Mouse (Mus musculus): ENCODE measurements at regions not wholly inside any gene's neighbourhood (a gene's known extent, or its start where the extent isn't known, plus 50 kb on each side); places are given as distances from the start of the nearest gene placed in this dataset.

DNA sequence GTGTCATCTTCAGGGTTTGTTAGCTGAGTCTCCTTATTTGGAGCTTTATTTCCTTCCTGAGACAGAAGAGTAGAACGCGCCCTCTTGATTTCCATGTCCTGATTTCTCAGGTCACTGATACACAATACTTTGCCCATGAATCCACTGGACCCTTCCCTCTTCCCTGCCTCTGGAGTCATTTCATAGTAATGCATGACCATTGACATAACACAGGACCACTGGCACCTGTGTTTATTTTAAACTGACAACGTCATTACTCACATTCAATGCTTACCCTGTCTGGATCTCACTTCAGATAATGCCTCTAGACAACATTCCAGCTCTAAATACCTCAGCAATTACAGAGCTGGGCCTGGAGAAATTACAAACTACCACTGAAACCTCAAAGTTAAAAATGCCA, 56.8 kb upstream of the Ptgs2 start:
- no peak for DNase-seq (ENCODE audit: low spot score)

DNA sequence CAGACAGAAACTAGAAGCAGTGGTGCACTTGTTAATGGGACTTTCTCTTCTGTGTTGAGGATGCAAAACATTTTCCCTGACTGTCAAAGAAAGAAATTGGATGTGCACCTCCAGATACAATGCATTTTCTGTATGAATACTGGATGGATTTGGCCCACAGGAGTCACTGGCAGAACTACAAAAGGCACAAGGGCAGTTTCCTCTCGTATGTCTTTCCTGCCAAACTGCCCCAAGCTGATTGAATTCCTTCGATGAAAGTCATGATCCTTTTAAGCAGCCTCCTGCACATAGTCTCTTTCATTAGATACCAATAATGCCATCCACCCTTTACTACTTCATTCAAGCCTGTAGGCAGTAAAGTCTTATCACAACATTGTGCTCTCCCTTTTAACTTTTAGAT, 58.2 kb upstream of the Ptgs2 start:
- DNase-seq (ENCODE audit: low spot score), result no peak

DNA sequence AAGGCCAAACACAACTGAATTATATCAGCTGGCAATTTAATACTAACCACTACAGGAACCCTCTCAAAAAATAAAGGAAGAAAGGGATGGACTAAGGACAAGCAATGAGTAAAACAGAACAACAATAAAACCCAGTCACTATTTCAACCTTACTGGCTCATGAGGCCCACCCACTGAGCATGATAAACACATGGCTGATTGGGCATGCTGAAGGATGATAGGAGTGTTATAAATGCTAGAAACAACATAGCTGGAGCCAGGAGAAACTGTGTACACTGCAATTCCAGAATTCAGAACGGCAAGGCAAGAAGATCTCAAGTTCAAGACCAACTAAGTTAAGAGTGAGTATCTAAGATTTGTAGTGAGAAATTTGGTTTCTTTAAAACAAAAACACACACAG, 66.1 kb upstream of the Ptgs2 start:
- no peak for DNase-seq (ENCODE audit: low spot score)

DNA sequence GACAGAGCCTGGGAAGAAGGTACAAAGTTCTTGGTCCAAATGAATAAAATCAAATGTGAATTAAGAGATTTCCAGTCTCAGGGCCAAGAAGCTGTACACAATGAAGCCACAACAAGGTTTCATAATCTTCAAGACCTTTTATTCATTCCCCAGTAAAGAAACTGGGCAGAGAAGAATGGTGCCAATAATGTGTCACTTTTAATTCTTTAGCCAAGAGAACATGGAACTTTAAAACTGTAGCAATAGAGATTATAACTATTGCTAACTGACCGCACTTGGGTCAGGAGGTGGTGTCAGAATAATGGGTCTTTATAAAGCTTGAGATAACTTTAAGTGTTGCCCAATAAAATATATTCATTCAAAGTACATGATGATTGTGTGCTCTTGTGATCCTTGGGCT, 68.1 kb upstream of the Ptgs2 start:
- DNase-seq (ENCODE audit: low spot score), result peak; percentile 62

DNA sequence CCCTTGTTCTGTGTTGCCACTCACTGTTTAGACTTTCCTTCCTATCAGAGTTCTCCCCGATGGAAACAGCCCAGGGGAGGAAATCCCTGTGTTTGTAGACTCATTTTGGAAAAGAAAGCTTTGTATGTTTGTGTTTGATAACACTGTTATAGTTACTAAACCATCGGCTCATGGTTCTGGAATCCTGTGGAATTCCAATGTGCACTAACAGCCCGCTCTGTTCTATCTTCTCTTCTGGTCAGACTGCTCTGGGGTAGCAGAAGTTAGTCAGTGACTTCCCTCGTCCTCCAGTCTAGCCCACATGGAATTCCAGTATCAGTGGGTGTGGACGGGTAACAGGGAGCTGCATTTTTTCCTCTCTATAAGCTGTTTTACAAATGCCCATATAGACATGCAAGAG, 66.2 kb upstream of the Pla2g4a start:
- no peak for DNase-seq (ENCODE audit: low spot score)

DNA sequence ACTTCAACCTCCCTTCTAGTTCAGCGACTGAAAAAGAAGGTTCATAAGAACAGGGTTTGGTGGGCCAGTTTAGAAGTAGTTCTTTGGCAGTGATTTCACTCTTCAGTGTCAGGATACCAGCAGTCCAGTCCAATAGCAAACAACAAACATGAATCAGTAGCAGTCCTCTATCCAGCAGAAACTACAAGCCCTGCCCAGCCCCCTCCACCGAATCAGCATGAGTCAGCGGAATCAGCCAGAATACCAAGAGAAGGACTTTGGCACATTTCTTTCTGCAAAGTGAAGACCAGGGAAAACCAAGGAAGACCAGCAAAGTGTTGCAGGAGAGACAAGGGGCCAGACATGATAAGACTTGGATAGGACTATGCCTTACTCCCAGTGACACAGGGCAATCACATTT, 65.1 kb upstream of the Pla2g4a start:
- DNase-seq (ENCODE audit: low spot score), result peak; percentile 30

DNA sequence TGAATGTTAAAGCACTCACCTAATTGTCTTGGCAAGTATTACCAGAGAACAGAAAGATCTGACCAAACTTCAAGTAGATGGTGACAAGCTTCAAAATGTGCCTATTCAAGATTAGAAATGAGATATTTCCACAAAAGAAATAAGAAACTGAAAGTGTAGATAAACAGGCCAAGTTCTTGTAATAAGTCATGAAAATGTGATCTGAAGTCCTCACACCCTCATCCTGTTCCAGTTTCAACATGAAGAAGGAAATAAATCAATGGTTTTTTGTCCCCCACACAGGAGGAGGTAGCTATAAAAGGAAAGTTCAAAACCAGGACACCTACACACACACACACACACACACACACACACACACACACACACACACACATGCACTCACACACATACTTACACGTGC, 54.1 kb upstream of the Pla2g4a start:
- no peak for DNase-seq (ENCODE audit: low spot score)

DNA sequence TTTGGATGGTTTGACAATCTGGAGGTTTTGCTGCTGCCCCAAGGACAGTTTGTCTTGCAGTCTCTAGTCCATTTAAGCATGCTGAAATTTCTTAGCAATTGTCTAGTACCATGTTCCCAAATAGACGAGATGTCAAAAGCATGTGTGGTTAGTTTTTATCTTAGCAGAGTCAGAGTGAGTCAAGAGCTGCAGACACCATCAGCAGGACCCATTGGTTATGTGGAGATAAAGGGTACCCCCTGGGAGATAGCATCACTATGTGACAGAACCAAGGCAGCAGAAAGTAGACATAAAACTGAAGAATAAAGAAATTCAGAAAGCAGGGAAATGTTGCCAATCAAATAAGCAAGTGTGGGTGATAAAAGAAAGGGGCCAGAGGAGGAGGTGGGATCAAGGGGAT, 51.4 kb upstream of the Pla2g4a start:
- no peak for DNase-seq (ENCODE audit: low spot score)
